Mouse (Mus musculus): Measurements from ENCODE around the gene Tpst2. TPM values are rescaled to one million over a fixed set of nuclear protein-coding genes. Genes with fewer than 3 reads are reported as not detected.
A peak's percentile ranks its signal among the peaks of the same experiment; 100 is the strongest.

The Tpst2 gene
- polyA plus RNA-seq, 1 experiment from 2014 or later = 29.2 TPM

GRCm38 (mm10) chr5:112285548-112286085 is 9.1 kb downstream of the Tpst2 start:
- Histone ChIP-seq H3K9me3 (ENCODE audit: control insufficient read depth, low read length) (no peaks in the 10 kb centered on the region), H3K4me2 (replicated peaks; ENCODE audit: low read depth) (no peak overlapping the region), H3K36me3 (ENCODE audit: control insufficient read depth, insufficient read depth, low read length) (no peaks in the 10 kb centered on the region), H3K27ac (replicated peaks) (no peak overlapping the region), H3K4me1 (replicated peaks; ENCODE audit: control insufficient read depth, insufficient read depth) (peaks cover 4% of the 10 kb centered on the region), H3K27me3 (ENCODE audit: control insufficient read depth, insufficient read depth, low read length) (no peaks in the 10 kb centered on the region), H3K4me3 (ENCODE audit: low read depth, low read length) (no peak overlapping the region), H3K9ac (ENCODE audit: low read length) (no peak overlapping the region)
- TF ChIP-seq EP300 (optimal IDR thresholded peaks at IDR 0.05) (no peak), CTCF (IDR thresholded peaks at IDR 0.05; ENCODE audit: low read depth) (no peak)
- DNase-seq (ENCODE audit: low spot score) (no peak), ATAC-seq (ENCODE audit: low FRiP score, low TSS enrichment) (no peak)
- WGBS = 94% methylated on average over 7 of the region's 7 CpGs

- Histone ChIP-seq H3K4me3 (ENCODE audit: low read depth, low read length) (no peak overlapping the region), H3K36me3 (ENCODE audit: control insufficient read depth, insufficient read depth, low read length) (no peaks in the 10 kb centered on the region), H3K4me1 (replicated peaks; ENCODE audit: control insufficient read depth, insufficient read depth) (peaks cover 4% of the 10 kb centered on the region), H3K4me2 (replicated peaks; ENCODE audit: low read depth) (no peak overlapping the region), H3K27ac (replicated peaks) (0 out of 2 replicates have a peak overlapping the region, but pooled peaks have one; percentile 13), H3K27me3 (ENCODE audit: control insufficient read depth, insufficient read depth, low read length) (no peaks in the 10 kb centered on the region), H3K9ac (ENCODE audit: low read length) (no peak overlapping the region), H3K9me3 (ENCODE audit: control insufficient read depth, low read length) (no peaks in the 10 kb centered on the region)
- no peak for ATAC-seq (ENCODE audit: low FRiP score, low TSS enrichment)
- no peak for DNase-seq (ENCODE audit: low spot score)
- 73% methylated on average over 2 of the region's 2 CpGs for WGBS
- no peak for TF ChIP-seq EP300 (optimal IDR thresholded peaks at IDR 0.05)
- no peak for TF ChIP-seq CTCF (IDR thresholded peaks at IDR 0.05; ENCODE audit: low read depth)
These were observed 10.1 kb downstream of the Tpst2 start for GRCm38 (mm10) chr5:112286608-112286983.

- Histone ChIP-seq H3K4me1 (replicated peaks; ENCODE audit: control insufficient read depth, insufficient read depth) (peaks cover 4% of the 10 kb centered on the region), H3K27me3 (ENCODE audit: control insufficient read depth, insufficient read depth, low read length) (no peaks in the 10 kb centered on the region), H3K4me2 (replicated peaks; ENCODE audit: low read depth) (no peak overlapping the region), H3K36me3 (ENCODE audit: control insufficient read depth, insufficient read depth, low read length) (no peaks in the 10 kb centered on the region), H3K27ac (replicated peaks) (0 out of 2 replicates have a peak overlapping the region, but pooled peaks have one; percentile 13), H3K9me3 (ENCODE audit: control insufficient read depth, low read length) (no peaks in the 10 kb centered on the region), H3K4me3 (ENCODE audit: low read depth, low read length) (no peak overlapping the region), H3K9ac (ENCODE audit: low read length) (no peak overlapping the region)
- DNase-seq (ENCODE audit: low spot score) = no peak
- ATAC-seq (ENCODE audit: low FRiP score, low TSS enrichment) = no peak
- WGBS = 57% methylated on average over 11 of the region's 11 CpGs
- no peak for TF ChIP-seq EP300 (optimal IDR thresholded peaks at IDR 0.05)
- TF ChIP-seq CTCF (IDR thresholded peaks at IDR 0.05; ENCODE audit: low read depth) = no peak
These were observed 10.6 kb downstream of the Tpst2 start for GRCm38 (mm10) chr5:112286984-112287641.

DNA sequence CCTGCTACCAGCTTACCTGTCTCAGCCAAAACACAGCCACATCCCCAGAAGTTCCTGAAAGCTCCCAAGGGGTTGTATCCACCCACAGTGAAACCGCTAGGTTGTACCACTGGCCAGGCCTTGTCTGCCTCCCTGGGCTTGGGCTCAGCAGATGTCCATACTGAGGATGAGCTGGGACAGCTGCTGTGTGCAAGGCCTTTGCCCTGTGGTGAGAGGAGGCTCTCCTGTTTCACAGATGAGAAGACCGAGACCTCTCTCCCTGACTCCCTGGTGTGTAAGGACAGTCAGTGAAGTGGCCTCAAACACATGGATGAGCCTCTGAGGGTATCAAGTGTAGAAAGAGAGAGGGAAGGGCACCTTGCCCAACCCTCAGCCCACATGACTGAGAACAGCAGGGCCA is 11.2 kb downstream of the Tpst2 start:
- H3K9me3 ChIP-seq (ENCODE audit: control insufficient read depth, low read length) = no peaks in the 10 kb centered on the region
- no peak overlapping the region for H3K4me2 ChIP-seq (replicated peaks; ENCODE audit: low read depth)
- H3K9ac ChIP-seq (ENCODE audit: low read length) = no peak overlapping the region
- no peak overlapping the region for H3K27ac ChIP-seq (replicated peaks)
- WGBS = 78% methylated on average over 2 of the region's 2 CpGs
- H3K27me3 ChIP-seq (ENCODE audit: control insufficient read depth, insufficient read depth, low read length) = no peaks in the 10 kb centered on the region
- H3K4me3 ChIP-seq (ENCODE audit: low read depth, low read length) = no peak overlapping the region
- no peaks in the 10 kb centered on the region for H3K36me3 ChIP-seq (ENCODE audit: control insufficient read depth, insufficient read depth, low read length)
- no peak for DNase-seq (ENCODE audit: low spot score)
- H3K4me1 ChIP-seq (replicated peaks; ENCODE audit: control insufficient read depth, insufficient read depth) = peaks cover 4% of the 10 kb centered on the region
- ATAC-seq (ENCODE audit: low FRiP score, low TSS enrichment) = no peak
- TF ChIP-seq EP300 (optimal IDR thresholded peaks at IDR 0.05) = no peak
- TF ChIP-seq CTCF (IDR thresholded peaks at IDR 0.05; ENCODE audit: low read depth) = no peak

- 0 out of 2 replicates have a peak overlapping the region, but pooled peaks have one; percentile 18 for H3K9ac ChIP-seq (ENCODE audit: low read length)
These were observed 12.0 kb downstream of the Tpst2 start for GRCm38 (mm10) chr5:112288193-112289141.

More at GRCm38 (mm10) chr5:112288193-112289141, 12.0 kb downstream of the Tpst2 start:
- no peak for DNase-seq (ENCODE audit: low spot score)
- no peak overlapping the region for H3K4me3 ChIP-seq (ENCODE audit: low read depth, low read length)
- peak; percentile 34; the same call in 1 of the 2 replicates for ATAC-seq (ENCODE audit: low FRiP score, low TSS enrichment)
- no peak overlapping the region for H3K4me2 ChIP-seq (replicated peaks; ENCODE audit: low read depth)
- TF ChIP-seq CTCF (IDR thresholded peaks at IDR 0.05; ENCODE audit: low read depth) (0 out of 2 replicates have a peak, but pooled peaks have one; percentile 20), EP300 (optimal IDR thresholded peaks at IDR 0.05) (no peak)
- no peaks in the 10 kb centered on the region for H3K9me3 ChIP-seq (ENCODE audit: control insufficient read depth, low read length)
- no peaks in the 10 kb centered on the region for H3K36me3 ChIP-seq (ENCODE audit: control insufficient read depth, insufficient read depth, low read length)
- H3K27me3 ChIP-seq (ENCODE audit: control insufficient read depth, insufficient read depth, low read length) = no peaks in the 10 kb centered on the region
- WGBS = 68% methylated on average over 9 of the region's 9 CpGs
- H3K27ac ChIP-seq (replicated peaks) = 0 out of 2 replicates have a peak overlapping the region, but pooled peaks have one; percentile 49
- H3K4me1 ChIP-seq (replicated peaks; ENCODE audit: control insufficient read depth, insufficient read depth) = peaks cover 4% of the 10 kb centered on the region
